Mouse (Mus musculus) MEL (cell line): ENCODE data around the gene Crybb1. TPM values are rescaled to one million over a fixed set of nuclear protein-coding genes. Genes with fewer than 3 reads are reported as not detected.
A peak's percentile ranks its signal among the peaks of the same experiment; 100 is the strongest.

ENCODE experiments used
- DNase-seq: peaks from one replicate; pipeline ENCODE4 v3.0.0; 2011; ENCODE audit warnings: low read depth, low spot score
- H3K27ac ChIP-seq: 2 replicates; pipeline ENCODE4 v1.5.1; 2012; ENCODE audit warnings: low read depth, mild to moderate bottlenecking, control low read depth, low read length, moderate library complexity; ENCODE audit not compliant: control insufficient read depth
- H3K27me3 ChIP-seq, 2 experiments: fragments of 150-350 bp in 1 of 2; sonication (generic) in 1 of 2; 2 replicates each; pipeline ENCODE4 v1.6.1; 2012; ENCODE audit warnings: low read length in 2 of 2, mild to moderate bottlenecking in 2 of 2, improper control_type of control experiment in 1 of 2, moderate library complexity in 1 of 2; ENCODE audit not compliant: insufficient read depth in 2 of 2, control insufficient read depth in 1 of 2
- H3K36me3 ChIP-seq, 2 experiments: 2 replicates each; pipeline ENCODE4 v1.6.1; 2012 to 2014; ENCODE audit warnings: low read length in 2 of 2, improper control_type of control experiment in 1 of 2, inconsistent platforms in 1 of 2, mild to moderate bottlenecking in 1 of 2; ENCODE audit not compliant: insufficient read depth in 2 of 2, control insufficient read depth in 1 of 2
- H3K4me1 ChIP-seq, 2 experiments: fragments of 150-350 bp in 1 of 2; sonication (generic) in 1 of 2; 2 replicates each; pipeline ENCODE4 v1.6.1; 2012; ENCODE audit warnings: low read length in 2 of 2, improper control_type of control experiment in 1 of 2, mild to moderate bottlenecking in 1 of 2; ENCODE audit not compliant: insufficient read depth in 2 of 2, control insufficient read depth in 1 of 2
- H3K4me3 ChIP-seq, 2 experiments: fragments of 150-350 bp in 1 of 2; sonication (generic) in 1 of 2; 2 replicates each; pipeline ENCODE4 v1.5.1; 2012; ENCODE audit warnings: low read depth in 2 of 2, low read length in 2 of 2, mild to moderate bottlenecking in 2 of 2, moderate library complexity in 2 of 2, control low read depth in 1 of 2, improper control_type of control experiment in 1 of 2; ENCODE audit not compliant: control insufficient read depth in 1 of 2, insufficient read depth in 1 of 2
- H3K79me2 ChIP-seq: 2 replicates; pipeline ENCODE4 v1.6.1; 2012; ENCODE audit warnings: mild to moderate bottlenecking, low read length, moderate library complexity; ENCODE audit not compliant: control insufficient read depth, poor library complexity, insufficient read depth
- H3K9ac ChIP-seq: 2 replicates; pipeline ENCODE4 v1.6.1; 2012; ENCODE audit warnings: low read depth, mild to moderate bottlenecking, control low read depth, low read length, moderate library complexity; ENCODE audit not compliant: control insufficient read depth, poor library complexity, severe bottlenecking
- H3K9me3 ChIP-seq: fragments of 150-350 bp; sonication (generic); replicated peaks from 2 replicates; pipeline ENCODE4 v1.6.1; 2012; ENCODE audit warnings: mild to moderate bottlenecking, low read length, improper control_type of control experiment, moderate library complexity; ENCODE audit not compliant: insufficient read depth
- BHLHE40 ChIP-seq: IDR thresholded peaks from 2 replicates; pipeline ENCODE4 v1.6.1; 2012; ENCODE audit warnings: low read depth, mild to moderate bottlenecking, inconsistent platforms, low read length, improper control_type of control experiment, borderline replicate concordance
- CHD2 ChIP-seq: IDR thresholded peaks from 2 replicates; pipeline ENCODE4 v1.6.1; 2011; ENCODE audit warnings: low read length, improper control_type of control experiment
- E2F4 ChIP-seq: IDR thresholded peaks from 2 replicates; pipeline ENCODE4 v1.6.1; 2011; ENCODE audit warnings: low read depth, low read length, improper control_type of control experiment, borderline replicate concordance
- EP300 ChIP-seq, 2 experiments: IDR thresholded peaks; 2 replicates each; pipeline ENCODE4 v1.6.1; 2011; ENCODE audit warnings: improper control_type of control experiment in 2 of 2, low read length in 2 of 2, low read depth in 1 of 2, mild to moderate bottlenecking in 1 of 2
- ETS1 ChIP-seq: IDR thresholded peaks from 2 replicates; pipeline ENCODE4 v1.6.1; 2012; ENCODE audit warnings: low read depth, mild to moderate bottlenecking, inconsistent platforms, low read length, improper control_type of control experiment, moderate library complexity
- GATA1 ChIP-seq: IDR thresholded peaks from 2 replicates; pipeline ENCODE4 v1.6.1; 2011; ENCODE audit warnings: low read depth, low read length, improper control_type of control experiment
- HCFC1 ChIP-seq: IDR thresholded peaks from 2 replicates; pipeline ENCODE4 v1.6.1; 2012; ENCODE audit warnings: low read depth, mild to moderate bottlenecking, inconsistent platforms, low read length, improper control_type of control experiment, moderate library complexity
- JUND ChIP-seq: IDR thresholded peaks from 2 replicates; pipeline ENCODE4 v1.6.1; 2011; ENCODE audit warnings: low read depth, mild to moderate bottlenecking, improper control_type of control experiment, low read length
- MAFK ChIP-seq: IDR thresholded peaks from 2 replicates; pipeline ENCODE4 v1.6.1; 2011; ENCODE audit warnings: low read depth, mild to moderate bottlenecking, low read length, improper control_type of control experiment, borderline replicate concordance
- MAX ChIP-seq: IDR thresholded peaks from 2 replicates; pipeline ENCODE4 v1.6.1; 2011; ENCODE audit warnings: low read length, improper control_type of control experiment
- MAZ ChIP-seq: IDR thresholded peaks from 2 replicates; pipeline ENCODE4 v1.6.1; 2012; ENCODE audit warnings: low read depth, mild to moderate bottlenecking, inconsistent platforms, low read length, improper control_type of control experiment
- MXI1 ChIP-seq: IDR thresholded peaks from 2 replicates; pipeline ENCODE4 v1.6.1; 2011; ENCODE audit warnings: mild to moderate bottlenecking, low read depth, low read length, improper control_type of control experiment
- MYB ChIP-seq: IDR thresholded peaks from 2 replicates; pipeline ENCODE4 v1.6.1; 2011; ENCODE audit warnings: mild to moderate bottlenecking, low read depth, low read length, improper control_type of control experiment
- MYC ChIP-seq: IDR thresholded peaks from 2 replicates; pipeline ENCODE4 v1.6.1; 2011; ENCODE audit warnings: low read depth, mild to moderate bottlenecking, low read length, improper control_type of control experiment, moderate library complexity
- POLR2AphosphoS5 ChIP-seq: IDR thresholded peaks from 2 replicates; pipeline ENCODE4 v1.6.1; 2012; ENCODE audit warnings: low read depth, borderline replicate concordance, mild to moderate bottlenecking, inconsistent platforms, low read length, moderate library complexity, mixed read lengths
- RCOR1 ChIP-seq: IDR thresholded peaks from 2 replicates; pipeline ENCODE4 v1.6.1; 2012; ENCODE audit warnings: low read depth, mild to moderate bottlenecking, inconsistent platforms, low read length, improper control_type of control experiment
- TAL1 ChIP-seq: IDR thresholded peaks from 2 replicates; pipeline ENCODE4 v1.6.1; 2012; ENCODE audit warnings: mild to moderate bottlenecking, inconsistent platforms, low read length, moderate library complexity, mixed read lengths
- TBP ChIP-seq: IDR thresholded peaks from 2 replicates; pipeline ENCODE4 v1.8.0; 2011; ENCODE audit warnings: low read depth, low read length, improper control_type of control experiment
- ZKSCAN1 ChIP-seq: IDR thresholded peaks from 2 replicates; pipeline ENCODE4 v1.6.1; 2012; ENCODE audit warnings: low read depth, mild to moderate bottlenecking, inconsistent platforms, low read length, improper control_type of control experiment, moderate library complexity
- polyA plus RNA-seq, 2 experiments: library from polyadenylated mRNA; stranded (reverse) in 1 of 2; unstranded in 1 of 2; fragments of >175 nt in 1 of 2; fragments of >200 nt in 1 of 2; gene quantifications; 2 replicates each; pipeline versions ENCODE4 v1.2.1 to v1.2.4; 2012; ENCODE audit warnings: low replicate concordance in 2 of 2, low read depth in 1 of 2; ENCODE audit not compliant: insufficient read length in 2 of 2, insufficient read depth in 1 of 2, missing spikeins in 1 of 2
- total RNA-seq: library from RNA; depleted of rRNA; stranded (reverse); fragments of 300-350 nt; gene quantifications from 2 replicates; pipeline ENCODE4 v1.2.3, GENCODE M21; 2012

The Crybb1 gene
- total and polyA plus RNA-seq, 3 experiments: 0.24 to 0.27 TPM; not detected in 1

DNA sequence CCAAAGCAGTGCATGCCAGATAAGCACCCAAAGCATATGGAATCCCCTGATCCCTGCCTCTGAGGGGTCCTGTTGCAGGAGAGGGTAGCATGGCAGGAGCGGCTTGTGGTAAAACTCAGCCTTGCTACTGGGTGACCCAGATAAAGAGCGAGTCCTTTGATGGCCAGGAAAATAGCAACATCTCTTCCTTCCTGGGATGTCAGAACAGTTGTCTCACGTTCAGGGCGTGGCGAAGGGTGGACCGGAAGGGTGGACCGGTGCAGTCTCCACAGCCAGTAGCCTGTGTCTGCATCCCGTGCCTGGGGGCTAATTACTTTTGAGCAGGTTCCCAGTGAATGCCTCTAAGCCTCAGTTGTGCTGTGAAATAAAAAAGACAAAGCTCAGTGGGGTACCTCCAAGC lies 2.4 kb upstream of the Crybb1 start (continued):
- TF ChIP-seq CHD2 (no peak), TBP (0 out of 2 replicates have a peak, but pooled peaks have one; percentile 26), TAL1 (peak; percentile 82), GATA1 (peak; percentile 37; the same call in 1 of the 2 replicates)

- peaks cover 8 to 36% of the 10 kb centered on the region in 2 experiments for H3K4me1 ChIP-seq
- peak overlapping the region; percentile 71 for H3K27ac ChIP-seq
These were observed 1.3 kb upstream of the Crybb1 start for GRCm38 (mm10) chr5:112254282-112254806.

GRCm38 (mm10) chr5:112256457-112256856 lies 842 bp downstream of the Crybb1 start:
- no peak overlapping the region for H3K4me3 ChIP-seq
- no peak for DNase-seq
- H3K79me2 ChIP-seq: no peaks in the 10 kb centered on the region
- H3K9ac ChIP-seq: no peak overlapping the region
- peaks cover 8 to 31% of the 10 kb centered on the region in 2 experiments for H3K4me1 ChIP-seq
- peaks cover 0 to 12% of the 10 kb centered on the region in 2 experiments; a peak in 2 of 4 replicates for H3K36me3 ChIP-seq
- no peaks in the 10 kb centered on the region for H3K9me3 ChIP-seq
- no peaks in the 10 kb centered on the region for H3K27me3 ChIP-seq
- H3K27ac ChIP-seq: no peak overlapping the region
- TF ChIP-seq TBP: no peak
- TF ChIP-seq RCOR1: no peak
- no peak for TF ChIP-seq POLR2AphosphoS5
- no peak for TF ChIP-seq ETS1
- TF ChIP-seq MYC: no peak
- no peak for TF ChIP-seq MAFK
- no peak for TF ChIP-seq JUND
- no peak for TF ChIP-seq MYB
- no peak for TF ChIP-seq GATA1
- no peak for TF ChIP-seq E2F4
- TF ChIP-seq MAZ: no peak
- TF ChIP-seq HCFC1: no peak
- no peak for TF ChIP-seq MAX

More at GRCm38 (mm10) chr5:112254282-112254806, 1.3 kb upstream of the Crybb1 start:
- H3K4me3 ChIP-seq: no peak overlapping the region
- H3K36me3 ChIP-seq: peaks cover 0 to 12% of the 10 kb centered on the region in 2 experiments; a peak in 2 of 4 replicates
- H3K79me2 ChIP-seq: no peaks in the 10 kb centered on the region
- H3K9me3 ChIP-seq: no peaks in the 10 kb centered on the region
- no peak for TF ChIP-seq BHLHE40
- no peak for TF ChIP-seq MXI1
- TF ChIP-seq EP300 (IDR thresholded peaks at IDR 0.05; ENCODE audit: low read depth in 1 of 2, low read length in 2 of 2): peak in 1 of 2 experiments; percentile 18; a peak in 1 of 4 replicates
- no peak for TF ChIP-seq ZKSCAN1
- H3K9ac ChIP-seq: 0 out of 2 replicates have a peak overlapping the region, but pooled peaks have one; percentile 11
- no peaks in the 10 kb centered on the region for H3K27me3 ChIP-seq
- DNase-seq: peak; percentile 36
